Mouse (Mus musculus): Measurements from ENCODE around the gene Ficd.

GRCm38 (mm10) chr5:113712861-113713260, 22.7 kb upstream of the Ficd start:
- TF ChIP-seq CTCF (IDR thresholded peaks at IDR 0.05; ENCODE audit: control insufficient read depth, insufficient read depth, low read length) (no peak), POLR2A (IDR thresholded peaks at IDR 0.05; ENCODE audit: borderline replicate concordance, control insufficient read depth, low read depth, low read length) (no peak)
